Mouse (Mus musculus): Measurements from ENCODE around the gene Unc13c.

DNA sequence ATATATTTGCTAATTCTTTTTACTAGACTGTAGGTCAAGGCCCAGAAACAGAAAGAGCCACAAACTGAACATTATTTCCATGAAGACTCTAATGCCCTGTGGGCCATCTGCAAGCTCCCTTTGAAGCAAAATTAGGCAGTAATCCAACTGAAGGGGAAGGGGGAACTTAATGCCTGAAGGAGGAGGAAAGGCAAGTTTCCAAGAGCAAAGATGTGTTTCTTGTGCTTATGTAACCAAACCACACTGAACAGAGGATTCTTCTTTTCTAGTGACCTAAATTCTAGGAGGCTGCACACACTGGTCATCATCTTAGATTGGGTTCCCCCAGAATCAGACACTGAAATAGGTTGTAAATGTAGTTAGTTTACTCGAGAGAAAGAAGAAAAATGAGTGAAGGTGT, 85.6 kb downstream of the Unc13c start:
- no peak for TF ChIP-seq CTCF (IDR thresholded peaks at IDR 0.05; ENCODE audit: low read depth, low read length)
- TF ChIP-seq EP300 (IDR thresholded peaks at IDR 0.05; ENCODE audit: insufficient read depth, low read depth, low read length): no peak
- TF ChIP-seq POLR2A (IDR thresholded peaks at IDR 0.05; ENCODE audit: insufficient read depth, low read length): no peak

Data from ES-Bruce4 (cell line).